Mouse (Mus musculus) ES-E14 (cell line): ENCODE measurements at regions not wholly inside any gene's neighbourhood (a gene's known extent, or its start where the extent isn't known, plus 50 kb on each side); places are given as distances from the start of the nearest gene placed in this dataset.

Experiments used
- CHD2 ChIP-seq: IDR thresholded peaks from 2 replicates; pipeline ENCODE4 v1.6.1; 2014; ENCODE audit warnings: mild to moderate bottlenecking, low read depth, low read length, inconsistent platforms
- HCFC1 ChIP-seq: IDR thresholded peaks from 2 replicates; pipeline ENCODE4 v1.6.1; 2012; ENCODE audit warnings: low read length, inconsistent platforms, borderline replicate concordance; ENCODE audit not compliant: insufficient read depth
- MAFK ChIP-seq: IDR thresholded peaks from 2 replicates; pipeline ENCODE4 v1.6.1; 2014; ENCODE audit warnings: mild to moderate bottlenecking, low read depth, low read length, inconsistent platforms; ENCODE audit not compliant: insufficient read depth
- ZC3H11A ChIP-seq: IDR thresholded peaks from 2 replicates; pipeline ENCODE4 v1.6.1; 2012; ENCODE audit warnings: low read depth, mild to moderate bottlenecking, inconsistent platforms, low read length, borderline replicate concordance
- ZNF384 ChIP-seq: IDR thresholded peaks from 2 replicates; pipeline ENCODE4 v1.6.1; 2012; ENCODE audit warnings: low read depth, low read length, inconsistent platforms

DNA sequence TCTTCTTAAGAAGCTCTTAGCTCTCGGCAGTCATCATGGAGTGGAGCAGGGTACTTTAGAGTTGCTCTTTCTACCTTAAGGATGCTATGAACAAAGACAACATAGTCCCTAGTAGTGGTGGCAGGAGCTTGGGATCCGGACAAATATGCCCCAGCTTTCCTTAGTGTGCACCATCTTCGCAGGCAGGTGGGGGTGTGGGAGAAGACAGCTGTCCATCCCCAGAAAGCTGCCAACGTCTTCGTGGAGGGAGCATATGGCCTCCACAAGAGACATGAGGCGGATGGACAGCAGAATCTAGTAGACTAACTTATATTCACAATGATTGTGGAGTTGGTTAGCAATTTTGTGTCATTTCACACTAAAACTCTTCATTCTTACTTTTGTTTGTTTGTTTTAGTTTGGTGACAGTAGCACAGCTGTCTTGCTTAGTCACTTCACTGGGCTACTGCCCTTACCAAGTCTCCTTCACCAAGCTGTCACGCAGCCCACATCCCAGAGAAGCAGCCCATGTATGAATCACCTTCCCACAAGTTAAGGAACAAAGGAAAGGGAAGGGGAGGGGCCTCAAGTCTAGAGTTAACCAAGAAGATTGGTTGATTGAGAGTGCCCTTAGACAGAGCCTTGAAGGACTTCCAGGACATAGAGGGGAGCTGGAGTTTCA, 432.6 kb upstream of the Tshz3 start:
- TF ChIP-seq HCFC1 (no peak), MAFK (no peak), ZNF384 (no peak), CHD2 (no peak), ZC3H11A (no peak)
